Mouse (Mus musculus): ENCODE results near the gene Pgpep1. TPM values are rescaled to one million over a fixed set of nuclear protein-coding genes. Genes with fewer than 3 reads are reported as not detected.

Gene Pgpep1
- total and polyA plus RNA-seq, 3 experiments = 3.3 to 16.6 (median 9.4) TPM

DNA sequence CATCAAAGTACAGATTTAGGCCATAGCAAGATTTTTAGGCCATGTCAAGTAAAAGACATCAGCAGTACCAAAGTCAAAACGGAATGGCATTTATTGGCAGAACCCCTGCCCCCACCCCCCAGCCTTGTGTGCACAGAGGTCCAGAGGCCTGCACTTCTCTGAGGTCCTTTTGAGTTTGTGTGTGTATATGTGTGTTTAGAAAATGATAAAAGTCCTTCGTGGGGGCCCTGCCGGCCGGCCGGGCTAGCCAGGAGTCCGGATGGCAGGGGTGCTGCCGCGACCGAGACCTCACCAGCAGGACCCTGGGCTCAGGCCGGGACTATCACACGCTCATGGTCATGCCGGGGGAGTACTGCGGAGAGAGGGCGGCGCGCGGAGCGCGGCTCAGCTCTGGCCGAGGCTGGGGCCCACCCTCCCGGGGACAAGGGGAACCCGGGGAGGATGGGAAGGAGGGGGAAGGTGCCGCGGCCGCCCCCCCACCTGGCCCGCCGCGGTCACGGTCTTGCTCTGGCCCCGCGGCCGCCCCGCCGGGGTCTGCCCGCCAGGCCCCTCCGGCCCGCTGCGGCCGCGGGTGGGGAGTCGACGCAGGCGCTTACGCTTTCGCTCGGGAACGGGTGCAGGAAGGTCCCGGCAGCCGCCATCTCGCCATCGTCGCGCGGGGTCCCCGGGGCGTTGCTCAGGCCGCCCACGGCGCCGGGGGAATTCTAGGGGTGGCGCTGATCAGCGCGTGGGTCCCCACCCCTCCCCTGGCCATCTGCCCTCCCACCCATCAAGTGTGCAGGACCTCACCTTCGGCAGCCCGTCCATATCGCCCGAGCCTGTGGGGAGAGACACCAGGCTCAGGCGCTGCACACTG is 62.5 kb downstream of the Pgpep1 start:
- no peak for DNase-seq (ENCODE audit: low spot score)
- H3K9me3 ChIP-seq (replicated peaks) = peaks cover 29% of the 10 kb centered on the region
- no peak overlapping the region for H3K4me3 ChIP-seq (ENCODE audit: low read depth, low read length)
- H3K36me3 ChIP-seq (replicated peaks) = peaks cover 85% of the 10 kb centered on the region
- no peak for TF ChIP-seq TAL1 (conservative IDR thresholded peaks at IDR 0.05; ENCODE audit: low read depth, low read length)
- TF ChIP-seq POLR2AphosphoS5 (IDR thresholded peaks at IDR 0.05; ENCODE audit: insufficient replicate concordance, low read depth, low read length) = no peak
- no peak for TF ChIP-seq GATA1 (IDR thresholded peaks at IDR 0.05; ENCODE audit: borderline replicate concordance, low read length)
- ATAC-seq (ENCODE audit: extremely low read depth, insufficient number of reproducible peaks, low FRiP score, poor library complexity, severe bottlenecking) = no peak
- peaks cover 48% of the 10 kb centered on the region for H3K4me1 ChIP-seq (ENCODE audit: insufficient read depth, low read depth, low read length)
- peaks cover 3% of the 10 kb centered on the region; the same call in 1 of the 2 replicates for H3K27me3 ChIP-seq (ENCODE audit: insufficient read depth, low read length)

DNA sequence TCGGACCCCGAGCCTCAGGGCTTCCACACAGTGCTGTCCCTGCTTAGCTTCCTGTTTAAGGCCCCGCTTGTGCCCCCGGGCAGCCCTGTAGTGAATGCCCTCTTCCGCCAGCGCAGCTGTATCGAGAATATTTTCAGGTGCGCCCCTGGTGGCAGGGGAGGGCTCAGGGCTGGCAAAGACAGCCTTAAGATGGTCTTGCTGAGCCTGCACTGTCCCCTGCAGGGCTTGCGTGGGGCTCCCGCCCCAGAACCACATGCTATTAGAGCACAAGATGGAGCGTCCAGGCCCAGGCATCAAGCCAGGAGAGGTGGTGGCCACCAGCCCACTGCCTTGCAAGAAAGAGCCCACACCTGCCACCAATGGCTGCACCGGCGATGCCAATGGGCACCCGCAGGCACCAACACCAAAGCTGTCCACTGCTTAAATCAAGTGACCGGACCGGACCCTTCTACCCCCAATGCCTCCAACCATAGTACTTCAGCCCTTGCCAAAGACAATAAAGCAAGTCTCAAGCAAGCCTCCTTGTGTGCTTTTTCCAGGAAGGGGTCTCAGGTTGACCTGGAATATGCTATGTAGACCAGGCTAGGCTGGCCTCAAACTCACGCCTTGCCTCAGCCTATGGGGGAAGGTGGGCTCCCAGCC is 63.3 kb downstream of the Pgpep1 start:
- Histone ChIP-seq H3K4me3 (ENCODE audit: low read depth, low read length) (no peak overlapping the region), H3K36me3 (replicated peaks) (peaks cover 85% of the 10 kb centered on the region), H3K9me3 (replicated peaks) (peaks cover 25% of the 10 kb centered on the region), H3K27me3 (ENCODE audit: insufficient read depth, low read length) (no peaks in the 10 kb centered on the region; the same call in 1 of the 2 replicates), H3K4me1 (ENCODE audit: insufficient read depth, low read depth, low read length) (peaks cover 43% of the 10 kb centered on the region)
- DNase-seq (ENCODE audit: low spot score) (no peak), ATAC-seq (ENCODE audit: extremely low read depth, insufficient number of reproducible peaks, low FRiP score, poor library complexity, severe bottlenecking) (no peak)
- no peak for TF ChIP-seq GATA2 (IDR thresholded peaks at IDR 0.05; ENCODE audit: borderline replicate concordance, low read depth, low read length)
- TF ChIP-seq TAL1 (conservative IDR thresholded peaks at IDR 0.05; ENCODE audit: low read depth, low read length) = no peak
- TF ChIP-seq GATA1 (IDR thresholded peaks at IDR 0.05; ENCODE audit: borderline replicate concordance, low read length) = no peak
- TF ChIP-seq POLR2AphosphoS5 (IDR thresholded peaks at IDR 0.05; ENCODE audit: insufficient replicate concordance, low read depth, low read length) = no peak
- no peak for TF ChIP-seq CTCF (IDR thresholded peaks at IDR 0.05; ENCODE audit: low read depth, low read length)

Other genes with a start within 250 kb of the Pgpep1 start
Only the 20 nearest of the 29 such genes appear.
- not detected in 2 replicates for gene Crlf1, start 167.2 kb downstream of the Pgpep1 start, total RNA-seq (2014; fragmentation: Nextera tagmentation)
- not detected in 2 replicates for gene Crlf1, start 167.2 kb downstream of the Pgpep1 start, total RNA-seq (2017)
- not detected in 2 replicates for gene Crlf1, start 167.2 kb downstream of the Pgpep1 start, polyA plus RNA-seq (2012)
- 43.6 and 44.2 TPM in 2 replicates for gene Rex1bd, start 153.6 kb downstream of the Pgpep1 start, total RNA-seq (2014; fragmentation: Nextera tagmentation)
- gene Rex1bd, start 153.6 kb downstream of the Pgpep1 start, total RNA-seq (2017) = 86.9 and 94.9 TPM in 2 replicates
- 187 and 223 TPM in 2 replicates for gene Rex1bd, start 153.6 kb downstream of the Pgpep1 start, polyA plus RNA-seq (2012)
- gene Uba52, start 149.6 kb downstream of the Pgpep1 start, total RNA-seq (2014; fragmentation: Nextera tagmentation) = 4,646 and 5,141 TPM in 2 replicates
- 3,490 and 3,572 TPM in 2 replicates for gene Uba52, start 149.6 kb downstream of the Pgpep1 start, total RNA-seq (2017)
- 592 and 1,322 TPM in 2 replicates for gene Uba52, start 149.6 kb downstream of the Pgpep1 start, polyA plus RNA-seq (2012)
- 228 and 232 TPM in 2 replicates for gene Fkbp8, start 132.7 kb downstream of the Pgpep1 start, total RNA-seq (2014; fragmentation: Nextera tagmentation)
- gene Fkbp8, start 132.7 kb downstream of the Pgpep1 start, total RNA-seq (2017) = 206 and 221 TPM in 2 replicates
- gene Fkbp8, start 132.7 kb downstream of the Pgpep1 start, polyA plus RNA-seq (2012) = 939 and 1,510 TPM in 2 replicates
- 180 and 189 TPM in 2 replicates for gene Kxd1, start 132.4 kb downstream of the Pgpep1 start, total RNA-seq (2014; fragmentation: Nextera tagmentation)
- 47.5 and 50.9 TPM in 2 replicates for gene Kxd1, start 132.4 kb downstream of the Pgpep1 start, total RNA-seq (2017)
- 40.0 and 49.9 TPM in 2 replicates for gene Kxd1, start 132.4 kb downstream of the Pgpep1 start, polyA plus RNA-seq (2012)
- 20.8 and 22.7 TPM in 2 replicates for gene Ell, start 120.9 kb downstream of the Pgpep1 start, total RNA-seq (2014; fragmentation: Nextera tagmentation)
- gene Ell, start 120.9 kb downstream of the Pgpep1 start, total RNA-seq (2017) = 7.6 and 9.1 TPM in 2 replicates
- gene Ell, start 120.9 kb downstream of the Pgpep1 start, polyA plus RNA-seq (2012) = 56.4 and 59.0 TPM in 2 replicates
- 22.9 and 24.4 TPM in 2 replicates for gene Isyna1, start 66.0 kb downstream of the Pgpep1 start, total RNA-seq (2014; fragmentation: Nextera tagmentation)
- 35.8 and 36.8 TPM in 2 replicates for gene Isyna1, start 66.0 kb downstream of the Pgpep1 start, total RNA-seq (2017)
- gene Isyna1, start 66.0 kb downstream of the Pgpep1 start, polyA plus RNA-seq (2012) = 141 and 157 TPM in 2 replicates
- gene Ssbp4, start 51.5 kb downstream of the Pgpep1 start, total RNA-seq (2014; fragmentation: Nextera tagmentation) = 21.7 and 31.0 TPM in 2 replicates
- gene Ssbp4, start 51.5 kb downstream of the Pgpep1 start, total RNA-seq (2017) = 51.7 and 114 TPM in 2 replicates
- gene Ssbp4, start 51.5 kb downstream of the Pgpep1 start, polyA plus RNA-seq (2012) = 606 and 1,025 TPM in 2 replicates
- gene Lrrc25, start 44.2 kb downstream of the Pgpep1 start, total RNA-seq (2014; fragmentation: Nextera tagmentation) = 1.3 and 2.6 TPM in 2 replicates
- gene Lrrc25, start 44.2 kb downstream of the Pgpep1 start, total RNA-seq (2017) = 1.2 and 1.6 TPM in 2 replicates
- gene Lrrc25, start 44.2 kb downstream of the Pgpep1 start, polyA plus RNA-seq (2012) = 1.6 and 1.7 TPM in 2 replicates
- not detected in 2 replicates for gene Gdf15, start 27.9 kb downstream of the Pgpep1 start, total RNA-seq (2014; fragmentation: Nextera tagmentation)
- not detected in 2 replicates for gene Gdf15, start 27.9 kb downstream of the Pgpep1 start, total RNA-seq (2017)
- 0.03 and 0.06 TPM in 2 replicates for gene Gdf15, start 27.9 kb downstream of the Pgpep1 start, polyA plus RNA-seq (2012)
- 94.1 and 95.7 TPM in 2 replicates for gene Lsm4, start 12.9 kb upstream of the Pgpep1 start, total RNA-seq (2014; fragmentation: Nextera tagmentation)
- gene Lsm4, start 12.9 kb upstream of the Pgpep1 start, total RNA-seq (2017) = 151 and 174 TPM in 2 replicates
- gene Lsm4, start 12.9 kb upstream of the Pgpep1 start, polyA plus RNA-seq (2012) = 889 and 1,166 TPM in 2 replicates
- 60.3 and 72.4 TPM in 2 replicates for gene Jund, start 38.6 kb upstream of the Pgpep1 start, total RNA-seq (2014; fragmentation: Nextera tagmentation)
- gene Jund, start 38.6 kb upstream of the Pgpep1 start, total RNA-seq (2017) = 40.2 and 75.5 TPM in 2 replicates
- 183 and 252 TPM in 2 replicates for gene Jund, start 38.6 kb upstream of the Pgpep1 start, polyA plus RNA-seq (2012)
- not detected in 2 replicates for gene Iqcn, start 43.1 kb upstream of the Pgpep1 start, total RNA-seq (2014; fragmentation: Nextera tagmentation)
- gene Iqcn, start 43.1 kb upstream of the Pgpep1 start, total RNA-seq (2017) = 0.05 and 0.06 TPM in 2 replicates
- gene Iqcn, start 43.1 kb upstream of the Pgpep1 start, polyA plus RNA-seq (2012) = 0.02 TPM in 1 of 2 replicates, not detected in the other
- 1.6 and 3.7 TPM in 2 replicates for gene Gm3336, start 58.2 kb upstream of the Pgpep1 start, total RNA-seq (2014; fragmentation: Nextera tagmentation)
- 0.93 and 2.8 TPM in 2 replicates for gene Gm3336, start 58.2 kb upstream of the Pgpep1 start, total RNA-seq (2017)
- gene Gm3336, start 58.2 kb upstream of the Pgpep1 start, polyA plus RNA-seq (2012) = 0.66 and 0.68 TPM in 2 replicates
- 0.83 TPM in 1 of 2 replicates, not detected in the other for gene Pde4c, start 63.3 kb upstream of the Pgpep1 start, total RNA-seq (2014; fragmentation: Nextera tagmentation)
- gene Pde4c, start 63.3 kb upstream of the Pgpep1 start, total RNA-seq (2017) = 0.22 TPM in 1 of 2 replicates, not detected in the other
- 0.41 and 0.95 TPM in 2 replicates for gene Pde4c, start 63.3 kb upstream of the Pgpep1 start, polyA plus RNA-seq (2012)
- gene Rab3a, start 94.3 kb upstream of the Pgpep1 start, total RNA-seq (2014; fragmentation: Nextera tagmentation) = 11.2 and 11.4 TPM in 2 replicates
- gene Rab3a, start 94.3 kb upstream of the Pgpep1 start, total RNA-seq (2017) = 4.6 and 7.0 TPM in 2 replicates
- 10.8 and 15.4 TPM in 2 replicates for gene Rab3a, start 94.3 kb upstream of the Pgpep1 start, polyA plus RNA-seq (2012)
- 63.1 and 67.1 TPM in 2 replicates for gene Mpv17l2, start 100.6 kb upstream of the Pgpep1 start, total RNA-seq (2014; fragmentation: Nextera tagmentation)
- 13.5 and 13.9 TPM in 2 replicates for gene Mpv17l2, start 100.6 kb upstream of the Pgpep1 start, total RNA-seq (2017)
- 89.1 and 101 TPM in 2 replicates for gene Mpv17l2, start 100.6 kb upstream of the Pgpep1 start, polyA plus RNA-seq (2012)
- 7.1 and 16.3 TPM in 2 replicates for gene Pik3r2, start 116.3 kb upstream of the Pgpep1 start, total RNA-seq (2014; fragmentation: Nextera tagmentation)
- 11.8 and 13.3 TPM in 2 replicates for gene Pik3r2, start 116.3 kb upstream of the Pgpep1 start, total RNA-seq (2017)
- gene Pik3r2, start 116.3 kb upstream of the Pgpep1 start, polyA plus RNA-seq (2012) = 55.0 and 68.8 TPM in 2 replicates
- 79.8 and 104 TPM in 2 replicates for gene Mast3, start 144.7 kb upstream of the Pgpep1 start, total RNA-seq (2014; fragmentation: Nextera tagmentation)
- gene Mast3, start 144.7 kb upstream of the Pgpep1 start, total RNA-seq (2017) = 15.7 and 18.9 TPM in 2 replicates
- gene Mast3, start 144.7 kb upstream of the Pgpep1 start, polyA plus RNA-seq (2012) = 323 and 357 TPM in 2 replicates
- 1.9 and 2.7 TPM in 2 replicates for gene Il12rb1, start 148.1 kb upstream of the Pgpep1 start, total RNA-seq (2014; fragmentation: Nextera tagmentation)
- gene Il12rb1, start 148.1 kb upstream of the Pgpep1 start, total RNA-seq (2017) = 2.3 and 3.1 TPM in 2 replicates
- gene Il12rb1, start 148.1 kb upstream of the Pgpep1 start, polyA plus RNA-seq (2012) = 4.6 and 5.6 TPM in 2 replicates

Measured in G1E (cell line).